Mouse (Mus musculus): ENCODE measurements at regions not wholly inside any gene's neighbourhood (a gene's known extent, or its start where the extent isn't known, plus 50 kb on each side); places are given as distances from the start of the nearest gene placed in this dataset.

DNA sequence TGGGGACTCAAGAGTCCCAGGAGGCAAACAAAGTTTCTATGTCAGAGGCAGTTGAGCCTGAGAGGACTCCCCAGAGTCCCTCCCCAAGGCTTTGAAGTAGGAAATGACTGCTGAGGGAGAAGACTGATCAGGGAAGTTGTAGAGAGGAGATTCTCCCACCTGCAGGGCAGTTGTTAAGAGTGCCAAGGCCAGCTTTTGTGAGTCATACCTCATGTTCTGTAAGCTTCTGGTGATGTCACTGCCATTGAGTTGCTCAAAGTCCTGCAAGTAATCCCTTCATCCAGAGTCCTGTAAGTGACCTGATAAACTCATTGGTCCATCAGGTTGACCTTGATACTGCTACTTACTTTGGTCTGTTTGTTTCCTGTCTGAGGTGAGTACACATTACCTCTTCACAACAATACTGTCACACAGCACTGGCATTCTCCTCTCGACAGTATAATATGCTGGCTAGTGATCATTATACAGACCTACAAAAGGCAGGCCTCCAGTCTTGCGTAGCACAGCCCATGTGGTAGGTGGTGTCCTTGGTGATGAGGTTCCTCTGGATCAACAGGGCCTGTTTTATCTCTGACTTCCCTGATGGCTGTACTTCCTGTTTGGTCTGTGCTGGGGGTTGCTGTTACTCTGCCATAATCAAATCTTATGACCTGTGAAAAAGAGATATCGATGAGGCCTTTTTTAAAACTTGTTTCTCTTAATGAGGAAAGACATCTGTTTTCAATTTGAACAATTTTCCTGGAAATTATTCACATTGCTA lies 125.2 kb upstream of the Slc7a14 start:
- no peak for TF ChIP-seq CHD2 (IDR thresholded peaks at IDR 0.05; ENCODE audit: low read depth, low read length)
- no peak for TF ChIP-seq ZNF384 (IDR thresholded peaks at IDR 0.05; ENCODE audit: low read depth, low read length)

Data from ES-E14 (cell line).